ENCODE assay signal across 8 mouse cellular contexts in the genomic region with DNA sequence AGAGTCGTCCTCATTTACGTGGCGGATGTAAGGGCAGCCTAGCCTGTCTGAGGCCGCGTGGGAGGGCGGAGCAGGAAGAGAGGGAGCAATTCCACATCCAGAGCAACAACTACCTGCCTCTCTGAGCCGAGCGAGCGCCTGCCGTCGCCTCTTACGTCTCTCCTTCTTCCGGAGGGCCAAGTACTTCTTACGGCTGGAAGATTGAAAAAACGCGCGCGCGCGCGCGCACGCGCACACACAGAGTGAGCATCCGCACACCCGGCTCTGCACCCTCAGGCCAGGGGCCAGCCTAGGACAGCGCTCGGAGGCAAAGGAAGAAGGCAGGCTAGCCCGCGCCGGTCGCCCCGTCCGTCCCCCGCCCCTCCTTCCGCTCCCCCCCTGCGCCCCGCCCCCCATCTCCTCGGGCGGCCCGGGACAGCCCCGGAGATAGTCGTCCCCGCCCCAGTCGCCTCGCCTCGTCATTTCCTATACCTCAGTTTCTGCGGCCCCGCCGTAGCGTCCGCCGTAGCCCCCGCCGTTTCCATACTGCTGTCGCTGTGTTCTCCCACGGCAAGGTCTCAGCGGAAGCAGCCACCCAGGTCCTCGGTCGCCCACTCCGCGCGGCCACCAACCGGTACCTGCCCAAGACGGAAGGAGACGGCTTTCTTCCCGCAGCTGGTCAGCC. TPM values are rescaled to one million over a fixed set of nuclear protein-coding genes. Genes with fewer than 3 reads are reported as not detected.
DNase-seq lines count a peak whose midpoint lies in the region; ATAC-seq and TF ChIP-seq lines count a peak whose summit lies in the region.

No protein-coding gene starts in this region.

- peak; percentile 79 for DNase-seq in 416B (ENCODE audit: low read depth)
- DNase-seq in adrenal gland, adult 2 months: peak; percentile 66
- DNase-seq in embryo, embryonic 10.5 days (ENCODE audit: low spot score): peak; percentile 70
- DNase-seq in natural killer cell, adult 2 months (ENCODE audit: low spot score in 2 of 2): peak; percentile 51 to 77

- no peaks in the 10 kb centered on the region for H3K9me3 ChIP-seq in intestine, postnatal 0 days (ENCODE audit: control insufficient read depth)
- no peaks in the 10 kb centered on the region for H3K9me3 ChIP-seq in liver, embryonic 15.5 days (replicated peaks)
- H3K9me3 ChIP-seq in stomach, embryonic 14.5 days (ENCODE audit: control insufficient read depth, low read depth, low read length): no peaks in the 10 kb centered on the region

- peak; percentile 81 for ATAC-seq in granulocyte monocyte progenitor cell, adult 5-6 weeks (replicated peaks; ENCODE audit: poor library complexity, severe bottlenecking)
- peak; percentile 92 for ATAC-seq in intestine, postnatal 0 days
- peak; percentile 95 for ATAC-seq in liver, embryonic 15.5 days (ENCODE audit: insufficient read depth)
- peak; percentile 91 for ATAC-seq in stomach, embryonic 14.5 days (ENCODE audit: insufficient number of reproducible peaks, insufficient read depth, low FRiP score, low read depth)

- H3K4me1 ChIP-seq in intestine, postnatal 0 days (replicated peaks; ENCODE audit: control insufficient read depth, insufficient read depth, low read length): no peaks in the 10 kb centered on the region
- peaks cover 19% of the 10 kb centered on the region for H3K4me1 ChIP-seq in liver, embryonic 15.5 days (replicated peaks)
- no peaks in the 10 kb centered on the region for H3K4me1 ChIP-seq in stomach, embryonic 14.5 days (ENCODE audit: control insufficient read depth, insufficient read depth, low read length)

- peak overlapping the region; percentile 64 for H3K4me3 ChIP-seq in intestine, postnatal 0 days (ENCODE audit: low read depth, low read length)
- H3K4me3 ChIP-seq in liver, embryonic 15.5 days (replicated peaks): peak overlapping the region; percentile 80
- H3K4me3 ChIP-seq in stomach, embryonic 14.5 days (ENCODE audit: low read depth, low read length): peak overlapping the region; percentile 52

- peak overlapping the region; percentile 59 for H3K4me2 ChIP-seq in intestine, postnatal 0 days (replicated peaks; ENCODE audit: low read depth)
- H3K4me2 ChIP-seq in liver, embryonic 15.5 days: peak overlapping the region; percentile 72
- peak overlapping the region; percentile 49 for H3K4me2 ChIP-seq in stomach, embryonic 14.5 days (replicated peaks; ENCODE audit: low read depth, low read length)

- TF ChIP-seq CTCF in intestine, postnatal 0 days (IDR thresholded peaks at IDR 0.05; ENCODE audit: low read depth): no peak

- peak overlapping the region; percentile 84 for H3K9ac ChIP-seq in intestine, postnatal 0 days (ENCODE audit: low read depth, low read length)
- H3K9ac ChIP-seq in liver, embryonic 15.5 days: peak overlapping the region; percentile 78
- peak overlapping the region; percentile 76 for H3K9ac ChIP-seq in stomach, embryonic 14.5 days (replicated peaks; ENCODE audit: low read depth, low read length)

- H3K27me3 ChIP-seq in intestine, postnatal 0 days (replicated peaks; ENCODE audit: control insufficient read depth, insufficient read depth, low read length): no peaks in the 10 kb centered on the region
- no peaks in the 10 kb centered on the region for H3K27me3 ChIP-seq in liver, embryonic 15.5 days
- H3K27me3 ChIP-seq in stomach, embryonic 14.5 days (ENCODE audit: control insufficient read depth, insufficient read depth, low read length): no peaks in the 10 kb centered on the region

- H3K36me3 ChIP-seq in intestine, postnatal 0 days (ENCODE audit: control insufficient read depth, insufficient read depth): peaks cover 11% of the 10 kb centered on the region; the same call in 1 of the 2 replicates
- H3K36me3 ChIP-seq in liver, embryonic 15.5 days (replicated peaks): peaks cover 29% of the 10 kb centered on the region
- H3K36me3 ChIP-seq in stomach, embryonic 14.5 days (ENCODE audit: control insufficient read depth, insufficient read depth, low read length): peaks cover 12% of the 10 kb centered on the region; the same call in 1 of the 2 replicates

- peak overlapping the region; percentile 98 for H3K27ac ChIP-seq in intestine, postnatal 0 days (ENCODE audit: low read depth, low read length)
- peak overlapping the region; percentile 97 for H3K27ac ChIP-seq in liver, embryonic 15.5 days (replicated peaks)
- peak overlapping the region; percentile 97 for H3K27ac ChIP-seq in stomach, embryonic 14.5 days (ENCODE audit: low read length)

- WGBS in intestine, postnatal 0 days: 19% methylated on average over 48 of the region's 67 CpGs
- WGBS in liver, embryonic 15.5 days (ENCODE audit: insufficient replicate concordance): 22% methylated on average over 55 of the region's 67 CpGs
- WGBS in stomach, embryonic 14.5 days: 18% methylated on average over 56 of the region's 67 CpGs

RNA-seq across cellular contexts. Expression of a gene that starts 0.5 kb away (rescaled TPM):
- 10 to 100 TPM; 21.9 to 23.9 TPM for total RNA-seq in adrenal gland, adult 2 months (2021)
- 4.6 and 5.9 TPM in 2 replicates for polyA plus RNA-seq in adrenal gland, adult 2 months (2012; rRNA removed)
- 28.7 and 44.5 TPM in 2 replicates for total RNA-seq in granulocyte monocyte progenitor cell, adult 5-6 weeks (2014; fragmentation: Nextera tagmentation)
- 42.5 and 65.0 TPM in 2 replicates for total RNA-seq in granulocyte monocyte progenitor cell, adult 5-6 weeks (2017)
- polyA plus RNA-seq in intestine, postnatal 0 days (2015; fragmentation: Nextera tagmentation; extraction: Ambion mirVana): 41.9 and 53.5 TPM in 2 replicates
- polyA plus RNA-seq in liver, embryonic 15.5 days (2015; fragmentation: Nextera tagmentation; extraction: Ambion mirVana): 12.8 and 12.9 TPM in 2 replicates
- 52.2 and 63.5 TPM in 2 replicates for polyA plus RNA-seq in stomach, embryonic 14.5 days (2014; fragmentation: Nextera tagmentation; extraction: Ambion mirVana)

RNA-seq across cellular contexts. Expression of a gene that starts 49.1 kb away (rescaled TPM):
- 10 to 100 TPM; 12.1 to 17.2 TPM for total RNA-seq in adrenal gland, adult 2 months (2021)
- 4.6 and 5.0 TPM in 2 replicates for polyA plus RNA-seq in adrenal gland, adult 2 months (2012; rRNA removed)
- 48.8 and 68.5 TPM in 2 replicates for total RNA-seq in granulocyte monocyte progenitor cell, adult 5-6 weeks (2014; fragmentation: Nextera tagmentation)
- total RNA-seq in granulocyte monocyte progenitor cell, adult 5-6 weeks (2017): 32.0 and 38.7 TPM in 2 replicates
- 10.0 and 10.4 TPM in 2 replicates for polyA plus RNA-seq in intestine, postnatal 0 days (2015; fragmentation: Nextera tagmentation; extraction: Ambion mirVana)
- 5.0 and 5.5 TPM in 2 replicates for polyA plus RNA-seq in liver, embryonic 15.5 days (2015; fragmentation: Nextera tagmentation; extraction: Ambion mirVana)
- polyA plus RNA-seq in stomach, embryonic 14.5 days (2014; fragmentation: Nextera tagmentation; extraction: Ambion mirVana): 21.3 and 23.6 TPM in 2 replicates

Comparison
In these comparisons a context has a peak if more than half of its experiments do, and no peak if none do; other contexts are left out.
1. Peak in every context shown above with its lines: DNase-seq, ATAC-seq, H3K4me3 ChIP-seq and H3K27ac ChIP-seq.